Mouse (Mus musculus): ENCODE measurements around the gene Tnrc18. TPM values are rescaled to one million over a fixed set of nuclear protein-coding genes. Genes with fewer than 3 reads are reported as not detected.

The Tnrc18 gene
- total RNA-seq, 2 experiments from 2014 or later: 136 to 162 TPM

GRCm38 (mm10) chr5:142824091-142824490, 6.6 kb upstream of the Tnrc18 start:
- no peak for DNase-seq (ENCODE audit: low spot score in 2 of 2)
- intact Hi-C loops (cut with DNase I): loop anchor here (5.0 kb wide), 1 partner anchor 53 kb away; no protein-coding TSS in a partner anchor

DNA sequence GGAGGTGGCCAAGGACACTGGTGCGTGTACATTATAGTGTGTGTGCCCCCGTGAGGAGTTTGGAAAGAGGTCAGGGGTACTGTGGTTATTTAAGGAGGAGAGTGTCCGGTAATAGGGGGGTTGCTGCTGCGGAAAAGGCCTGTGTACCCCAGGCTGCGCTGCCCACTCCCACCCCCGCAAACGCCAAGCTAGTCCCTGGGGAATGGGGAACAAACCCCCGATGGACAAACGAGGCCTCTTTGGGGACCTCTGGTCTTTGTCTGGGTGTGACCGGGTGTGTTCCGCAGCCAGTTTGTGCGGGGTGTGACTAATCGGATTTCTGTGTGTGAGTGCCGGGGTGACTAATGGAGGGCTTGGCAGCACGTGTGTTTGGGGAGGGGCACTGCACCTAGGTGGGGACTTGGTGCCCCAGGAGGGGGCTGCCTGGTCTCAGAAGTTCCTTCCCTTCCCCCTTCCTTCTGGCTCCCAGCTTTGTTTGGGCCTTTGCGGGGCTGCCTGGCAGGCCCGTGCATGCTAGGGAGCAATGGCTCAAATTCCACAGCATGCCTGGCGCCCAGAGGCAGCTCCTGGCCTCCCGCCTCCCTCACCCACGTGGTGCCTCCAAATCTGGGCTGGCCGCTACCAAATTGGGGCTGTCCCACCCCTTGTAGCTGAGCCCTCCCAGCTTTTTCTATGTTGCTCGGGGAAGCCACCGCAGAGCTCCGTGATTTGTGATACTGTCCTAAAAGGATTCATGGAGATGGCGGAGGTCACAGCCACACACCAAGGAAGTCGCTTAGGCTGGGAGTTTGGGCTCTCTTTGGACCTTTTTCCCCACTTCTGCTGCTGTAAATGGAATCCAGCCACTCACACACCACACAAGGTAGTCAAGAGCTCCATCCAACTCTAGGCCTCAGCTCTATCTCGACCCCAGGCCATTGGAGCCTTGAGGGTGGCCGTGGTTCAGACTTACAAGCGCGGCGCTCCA, 5.9 kb upstream of the Tnrc18 start:
- DNase-seq (ENCODE audit: low spot score in 2 of 2): peak; percentile 72 to 75
- intact Hi-C loops (cut with DNase I): loop anchor here (5.0 kb wide), 1 partner anchor 54 kb away; no protein-coding TSS in a partner anchor

- peak in 1 of 2 experiments; percentile 35 for DNase-seq (ENCODE audit: low spot score in 2 of 2)
- intact Hi-C loops (cut with DNase I): loop anchor here (5.0 kb wide), 1 partner anchor 55 kb away; no protein-coding TSS in a partner anchor
Observed at GRCm38 (mm10) chr5:142822286-142823095, 5.0 kb upstream of the Tnrc18 start.

DNA sequence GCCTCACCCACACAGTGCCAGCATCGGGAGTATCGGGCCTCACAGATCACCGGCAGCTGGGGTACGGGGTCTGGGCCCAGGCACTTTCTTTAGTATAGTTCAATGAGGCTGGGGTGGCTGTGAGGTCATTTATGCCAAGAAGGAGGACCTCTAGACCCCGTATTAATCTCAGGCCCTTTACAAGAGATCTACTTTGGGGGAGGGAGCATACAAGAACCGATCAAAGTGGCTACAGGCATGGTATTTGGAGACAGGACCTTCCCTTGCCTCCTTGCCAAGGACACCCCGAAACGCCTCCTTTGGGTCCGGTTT, 4.5 kb upstream of the Tnrc18 start:
- no peak for DNase-seq (ENCODE audit: low spot score in 2 of 2)
- intact Hi-C loops (cut with DNase I): loop anchor here (5.0 kb wide), 1 partner anchor 55 kb away; no protein-coding TSS in a partner anchor

GRCm38 (mm10) chr5:142821266-142821973, 4.0 kb upstream of the Tnrc18 start:
- intact Hi-C loops (cut with DNase I): loop anchor here (5.0 kb wide), 1 partner anchor 56 kb away; no protein-coding TSS in a partner anchor
- peak; percentile 71 to 80 for DNase-seq (ENCODE audit: low spot score in 2 of 2)

DNA sequence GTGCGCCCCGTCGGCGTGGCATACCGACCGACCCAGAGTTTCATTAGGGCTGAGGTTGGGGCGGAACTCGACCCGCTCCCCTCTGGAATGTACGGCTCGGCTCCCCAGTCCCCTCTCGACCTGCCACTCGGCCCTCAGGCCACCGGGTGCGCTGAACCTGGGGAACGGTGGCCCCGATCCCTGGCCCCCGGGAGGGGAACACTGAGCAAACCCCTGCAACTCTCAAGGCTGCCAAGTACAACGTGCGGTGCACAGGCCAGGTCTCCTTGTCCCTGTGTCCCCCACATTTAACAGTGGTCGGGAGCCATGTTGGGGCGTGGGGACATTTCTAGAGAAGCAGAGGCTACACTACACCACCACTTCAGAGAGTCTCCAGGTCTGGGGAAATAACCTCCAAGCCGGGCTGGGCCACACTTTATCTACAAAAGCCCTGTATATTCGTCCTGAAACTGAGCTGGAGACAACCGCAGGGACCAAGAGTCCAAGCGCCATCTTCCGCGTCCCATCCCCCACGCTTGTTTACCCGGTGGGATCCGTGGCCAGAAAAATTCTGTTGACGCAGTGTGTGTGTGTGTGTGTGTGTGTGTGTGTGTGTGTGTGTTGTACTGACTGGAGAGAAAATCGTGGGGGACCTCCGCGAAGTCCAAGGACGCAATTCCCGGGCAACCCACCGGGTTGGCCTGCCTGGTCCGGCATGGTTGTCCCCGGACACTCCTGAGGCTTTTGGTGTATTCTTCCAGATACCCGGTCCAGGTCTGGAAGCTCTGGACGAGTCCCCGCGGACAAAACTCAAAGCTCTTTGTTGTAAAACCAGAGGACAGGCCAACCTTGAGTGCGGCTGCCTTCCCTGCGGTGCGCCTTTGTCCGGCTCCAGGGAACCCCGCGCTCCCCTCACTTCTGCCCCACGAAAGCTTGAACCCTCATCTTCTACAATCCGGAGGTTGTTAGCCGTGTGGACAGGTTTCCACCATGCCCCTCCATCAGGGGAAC, 3.1 kb upstream of the Tnrc18 start:
- intact Hi-C loops (cut with DNase I): loop anchor here (5.0 kb wide), 1 partner anchor 57 kb away; no protein-coding TSS in a partner anchor
- peak; percentile 74 to 87 for DNase-seq (ENCODE audit: low spot score in 2 of 2)

- peak; percentile 83 to 90 for DNase-seq (ENCODE audit: low spot score in 2 of 2)
- intact Hi-C loops (cut with DNase I): loop anchor here (5.0 kb wide), 2 partner anchors 58 to 143 kb away; partner anchors contain the start of gene Fscn1
Observed at GRCm38 (mm10) chr5:142819385-142820275, 2.2 kb upstream of the Tnrc18 start.

DNA sequence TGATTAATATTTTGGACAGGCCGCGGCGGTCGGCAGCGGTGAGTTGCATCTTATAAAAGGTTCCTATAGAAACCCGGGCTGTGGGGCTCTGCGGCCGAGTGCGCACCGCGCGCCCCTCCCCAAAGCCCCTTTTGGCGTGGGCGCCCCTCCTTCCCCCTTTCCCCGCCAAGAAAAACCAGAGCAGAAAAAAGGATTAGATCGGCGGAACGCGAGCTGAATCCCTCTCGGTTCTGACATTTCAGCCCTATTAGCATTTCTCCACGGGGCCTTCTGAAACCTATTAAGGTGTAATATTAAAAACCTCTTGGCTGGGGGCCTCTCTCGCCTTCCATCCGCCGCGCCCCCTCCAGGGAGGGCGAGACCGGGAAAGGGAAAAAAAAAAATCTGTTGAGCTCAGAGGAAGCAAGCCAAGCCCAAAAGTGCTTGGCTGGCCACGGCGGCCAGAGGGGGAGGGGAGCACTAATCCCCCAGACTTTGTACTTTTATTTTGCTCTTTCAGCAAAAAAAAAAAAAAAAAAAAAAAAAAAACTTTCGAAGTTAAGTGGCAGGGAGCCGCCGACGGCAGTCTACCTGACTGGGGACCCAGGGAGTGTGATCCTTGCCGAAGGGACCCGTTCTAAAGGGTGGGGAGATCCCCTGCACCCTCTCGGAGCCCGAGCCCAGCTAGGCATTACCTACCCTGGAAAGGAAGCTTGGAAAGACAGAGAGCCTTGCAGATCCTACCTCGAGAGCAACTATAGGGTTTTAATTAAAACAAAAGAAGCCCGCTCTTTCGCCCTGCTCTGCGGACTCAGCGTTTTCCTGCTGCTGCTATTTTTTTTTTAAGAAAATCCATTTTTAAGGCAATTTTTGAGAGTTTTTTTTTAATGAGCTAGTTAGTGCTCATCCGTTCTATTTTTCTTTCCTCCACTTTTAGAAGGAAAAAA, 1.2 kb upstream of the Tnrc18 start:
- peak in 1 of 2 experiments; percentile 67 for DNase-seq (ENCODE audit: low spot score in 2 of 2)

DNA sequence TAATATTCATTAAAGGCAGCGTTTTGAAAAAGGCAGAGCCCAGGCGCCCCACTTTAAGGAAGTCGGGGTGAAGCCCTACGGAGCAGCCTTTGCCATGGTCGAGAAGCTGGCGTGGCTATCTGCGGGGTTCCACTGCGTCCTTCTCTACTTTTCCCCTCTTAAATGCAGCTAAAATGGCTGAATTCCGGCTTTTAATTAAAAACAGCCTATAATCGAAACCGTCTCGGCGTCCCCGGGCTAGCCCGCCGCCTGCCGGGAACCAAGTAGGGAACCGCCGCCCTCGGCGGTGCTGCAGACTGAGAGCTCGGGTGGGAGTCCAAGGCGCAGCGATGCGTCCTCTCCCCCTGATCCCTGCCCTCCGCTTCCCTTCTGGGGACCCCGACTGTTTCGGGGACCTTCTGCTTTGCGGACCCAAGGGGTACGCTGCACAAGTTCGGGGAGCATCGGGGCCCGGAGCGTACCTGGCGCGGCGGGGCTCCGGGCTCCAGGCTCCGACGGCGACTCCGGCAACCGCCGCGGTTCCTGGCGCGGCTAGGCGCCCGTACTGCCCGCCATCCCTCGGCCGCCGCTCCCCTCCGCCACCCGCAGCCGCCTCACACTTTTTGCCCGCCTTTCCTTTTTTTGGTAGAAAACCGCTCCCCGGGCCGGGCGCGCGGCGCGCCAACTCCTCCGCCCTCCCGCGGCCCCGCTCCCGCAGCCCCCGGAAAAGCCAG, 495 bp downstream of the Tnrc18 start:
- peak in 1 of 2 experiments; percentile 73 for DNase-seq (ENCODE audit: low spot score in 2 of 2)
- intact Hi-C loops (cut with DNase I): loop anchor here (5.0 kb wide), 1 partner anchor 145 kb away; the partner anchor contains the start of gene Fscn1

More for the DNA sequence above, 1.2 kb upstream of the Tnrc18 start:
- intact Hi-C loops (cut with DNase I): loop anchor here (5.0 kb wide), 1 partner anchor 144 kb away; the partner anchor contains the start of gene Fscn1

GRCm38 (mm10) chr5:142816031-142816810, 1.2 kb downstream of the Tnrc18 start:
- peak in 1 of 2 experiments; percentile 30 for DNase-seq (ENCODE audit: low spot score in 2 of 2)
- intact Hi-C loops (cut with DNase I): loop anchor here (5.0 kb wide), 1 partner anchor 146 kb away; the partner anchor contains the start of gene Fscn1

GRCm38 (mm10) chr5:142815421-142816001, 2.0 kb downstream of the Tnrc18 start:
- intact Hi-C loops (cut with DNase I): loop anchor here (2.0 to 5.0 kb wide), 2 partner anchors 89 to 147 kb away; partner anchors contain the start of gene Fscn1

GRCm38 (mm10) chr5:142814711-142815420, 2.6 kb downstream of the Tnrc18 start:
- intact Hi-C loops (cut with DNase I): loop anchor here (2.0 to 5.0 kb wide), 2 partner anchors 90 to 147 kb away; partner anchors contain the start of gene Fscn1
- peak in 1 of 2 experiments; percentile 32 for DNase-seq (ENCODE audit: low spot score in 2 of 2)

More at GRCm38 (mm10) chr5:142815421-142816001, 2.0 kb downstream of the Tnrc18 start:
- no peak for DNase-seq (ENCODE audit: low spot score in 2 of 2)

GRCm38 (mm10) chr5:142814161-142814651, 3.3 kb downstream of the Tnrc18 start:
- intact Hi-C loops (cut with DNase I): loop anchor here (2.0 kb wide), 1 partner anchor 91 kb away; no protein-coding TSS in a partner anchor
- peak in 1 of 2 experiments; percentile 26 for DNase-seq (ENCODE audit: low spot score in 2 of 2)

Data from left cerebral cortex, postnatal 14 days (tissue).